ENCODE assay signal across 27 mouse cellular contexts in the genomic region with DNA sequence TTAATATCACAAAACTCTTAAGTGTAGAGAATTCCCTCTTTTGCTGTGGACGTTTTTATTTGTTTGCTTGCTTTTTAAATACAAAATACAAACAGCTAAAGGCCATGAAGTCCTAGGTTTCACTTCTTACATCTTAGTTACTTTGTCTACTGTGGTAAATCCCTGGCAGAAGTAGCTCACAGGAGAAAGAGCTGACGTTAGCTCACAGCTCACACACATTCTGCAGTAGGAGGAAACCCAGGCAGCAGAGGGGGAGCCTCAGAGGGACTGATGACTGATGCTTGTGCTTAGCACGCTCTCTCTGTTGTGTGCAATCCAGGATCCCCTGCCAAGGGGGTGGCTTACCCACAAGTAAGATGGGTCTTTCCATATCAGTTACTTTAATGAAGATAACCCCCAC.
"Had no signal": no experiment of that assay in that cellular context is flagged by ENCODE, and none has a peak within 500 bp of the region (broad histone marks: within the 10 kb centered on the region; RNA-seq: fewer than 3 reads in every experiment).

No protein-coding gene starts in this region.

- H3K4me2 ChIP-seq: embryonic facial prominence, embryonic 12.5 days; embryonic facial prominence, embryonic 13.5 days; embryonic facial prominence, embryonic 15.5 days; forebrain, embryonic 12.5 days; forebrain, embryonic 13.5 days; forebrain, embryonic 15.5 days had no signal

- H3K4me3 ChIP-seq: embryonic facial prominence, embryonic 10.5 days; embryonic facial prominence, embryonic 12.5 days; embryonic facial prominence, embryonic 13.5 days; embryonic facial prominence, embryonic 15.5 days; erythroblast, embryonic 14.5 days; forebrain, embryonic 10.5 days; forebrain, embryonic 12.5 days; forebrain, embryonic 13.5 days; forebrain, embryonic 15.5 days; gastrocnemius, adult 2 months; heart, adult 2 months had no signal

- H3K27me3 ChIP-seq: embryonic facial prominence, embryonic 12.5 days; embryonic facial prominence, embryonic 13.5 days; embryonic facial prominence, embryonic 15.5 days; forebrain, embryonic 12.5 days; forebrain, embryonic 13.5 days; forebrain, embryonic 15.5 days had no signal

- H3K4me1 ChIP-seq: embryonic facial prominence, embryonic 10.5 days; embryonic facial prominence, embryonic 12.5 days; embryonic facial prominence, embryonic 13.5 days; embryonic facial prominence, embryonic 15.5 days; forebrain, embryonic 10.5 days; forebrain, embryonic 12.5 days; forebrain, embryonic 13.5 days; forebrain, embryonic 15.5 days had no signal

- ATAC-seq: forebrain, embryonic 13.5 days; forebrain, embryonic 14.5 days; forebrain, embryonic 15.5 days; forebrain, embryonic 16.5 days; forebrain, postnatal 0 days had no signal

- H3K9ac ChIP-seq: embryonic facial prominence, embryonic 12.5 days; embryonic facial prominence, embryonic 13.5 days; embryonic facial prominence, embryonic 15.5 days; forebrain, embryonic 12.5 days; forebrain, embryonic 13.5 days; forebrain, embryonic 15.5 days; forebrain, postnatal 0 days had no signal

- DNase-seq: cerebellum, adult 8-10 months; cerebellum, adult 9-10 months; cerebellum, adult 9-11 months; cerebellum, postnatal 10 days; cerebellum, postnatal 14 days; cerebellum, postnatal 25 days; cerebellum, postnatal 36 days; embryo, embryonic 11 days; forebrain, postnatal 0 days; gastrocnemius, adult 2 months; gastrocnemius, postnatal 10 days; gastrocnemius, postnatal 14 days; gastrocnemius, postnatal 25 days; gastrocnemius, postnatal 36 days; heart, adult 18-20 months; heart, adult 2 months had no signal

- H3K27ac ChIP-seq: embryonic facial prominence, embryonic 10.5 days; embryonic facial prominence, embryonic 12.5 days; embryonic facial prominence, embryonic 13.5 days; embryonic facial prominence, embryonic 15.5 days; forebrain, embryonic 10.5 days; forebrain, embryonic 12.5 days; forebrain, embryonic 13.5 days; forebrain, embryonic 15.5 days; gastrocnemius, adult 2 months; heart, adult 2 months had no signal

- H3K9me3 ChIP-seq: embryonic facial prominence, embryonic 10.5 days; embryonic facial prominence, embryonic 12.5 days; embryonic facial prominence, embryonic 13.5 days; embryonic facial prominence, embryonic 15.5 days; forebrain, embryonic 10.5 days; forebrain, embryonic 12.5 days; forebrain, embryonic 13.5 days; forebrain, embryonic 15.5 days had no signal
